Mouse (Mus musculus): Measurements from ENCODE around the gene Rad9a.

DNA sequence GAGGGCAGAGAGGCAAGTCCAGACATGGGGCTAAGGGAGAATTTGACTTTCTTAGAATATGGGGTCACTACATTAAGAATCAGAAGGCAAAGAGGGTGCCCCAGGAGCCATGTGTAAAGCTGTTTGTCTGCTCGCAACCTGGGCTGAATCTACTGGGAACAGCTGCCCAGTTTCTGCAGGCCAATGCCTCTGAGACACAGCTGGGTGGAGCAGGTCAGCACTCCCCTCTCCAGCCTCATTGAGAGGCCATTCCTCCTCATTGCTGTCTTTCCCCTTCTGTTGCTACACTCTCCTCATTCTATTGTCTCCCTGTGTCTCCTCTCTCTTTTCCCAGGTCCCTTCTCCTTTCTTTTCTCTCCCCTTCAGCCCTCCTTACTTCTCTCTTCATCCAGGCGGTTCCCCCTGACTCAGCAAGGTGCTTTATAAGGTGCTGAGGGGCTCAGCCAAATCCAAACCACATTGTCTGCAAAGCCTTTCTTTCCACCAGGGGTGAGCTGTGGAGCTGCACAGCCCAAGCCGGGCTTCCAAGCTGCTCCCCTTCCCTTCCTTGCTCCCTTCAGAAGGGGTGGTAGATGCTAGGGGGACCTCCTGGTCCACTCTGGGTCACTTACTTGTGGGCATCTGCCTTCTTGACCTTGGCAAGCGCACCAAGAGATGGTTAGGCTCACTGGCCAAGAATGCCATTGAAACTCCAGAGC is 10.6 kb upstream of the Rad9a start:
- TF ChIP-seq CTCF (IDR thresholded peaks at IDR 0.05; ENCODE audit: control insufficient read depth, insufficient read depth, insufficient replicate concordance, low read depth, low read length), result no peak
- TF ChIP-seq POLR2A (IDR thresholded peaks at IDR 0.05; ENCODE audit: control insufficient read depth, low read depth, low read length), result no peak
